Mouse (Mus musculus) ES-E14 (cell line): ENCODE measurements at regions not wholly inside any gene's neighbourhood (a gene's known extent, or its start where the extent isn't known, plus 50 kb on each side); places are given as distances from the start of the nearest gene placed in this dataset.

Experiments
- CHD2 ChIP-seq: IDR thresholded peaks from 2 replicates; pipeline ENCODE4 v1.6.1; 2014; ENCODE audit warnings: mild to moderate bottlenecking, low read depth, low read length, inconsistent platforms
- ZC3H11A ChIP-seq: IDR thresholded peaks from 2 replicates; pipeline ENCODE4 v1.6.1; 2012; ENCODE audit warnings: low read depth, mild to moderate bottlenecking, inconsistent platforms, low read length, borderline replicate concordance
- ZNF384 ChIP-seq: IDR thresholded peaks from 2 replicates; pipeline ENCODE4 v1.6.1; 2012; ENCODE audit warnings: low read depth, low read length, inconsistent platforms

DNA sequence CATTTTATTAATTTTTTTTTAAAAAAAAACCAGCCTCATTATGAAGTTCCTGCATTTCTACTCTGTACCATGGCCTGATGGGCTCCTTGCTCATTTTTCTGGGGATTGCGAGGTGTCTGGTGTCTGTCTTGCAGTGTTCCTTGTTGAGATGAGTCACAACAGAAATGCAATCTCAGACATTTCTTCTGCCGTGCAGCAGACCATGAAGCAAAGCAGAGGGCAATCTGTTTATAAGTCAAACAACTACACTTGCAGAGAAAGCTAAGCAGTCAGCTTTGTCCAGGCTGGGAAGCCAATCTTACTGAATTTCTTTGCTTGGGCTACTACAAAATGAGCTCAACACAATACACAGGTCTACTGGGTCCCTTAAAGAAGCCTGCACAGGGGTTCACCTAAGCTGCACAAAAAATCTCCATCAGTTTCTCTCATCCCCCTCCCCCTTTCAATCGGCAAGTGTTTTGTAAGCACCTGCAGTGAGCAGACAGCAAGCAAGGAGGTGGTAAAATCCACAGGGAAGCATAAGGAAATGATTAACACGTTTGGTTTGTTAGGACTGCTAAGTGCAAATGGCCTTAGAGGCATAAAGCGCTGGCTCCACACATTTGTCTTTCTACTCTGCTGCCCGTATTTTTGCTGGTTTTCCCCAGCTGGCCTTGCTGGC lies 171.0 kb upstream of the Dmrta1 start:
- no peak for TF ChIP-seq CHD2
- no peak for TF ChIP-seq ZC3H11A
- TF ChIP-seq ZNF384, result no peak
